Mouse (Mus musculus) lung, embryonic 14.5 days (tissue): Measurements from ENCODE around the gene Arhgef12. TPM values are rescaled to one million over a fixed set of nuclear protein-coding genes. Genes with fewer than 3 reads are reported as not detected.
A peak's percentile ranks its signal among the peaks of the same experiment; 100 is the strongest.
"Not testable (repeated sequence)": the region's sequence is repeated elsewhere in the genome, so short reads cannot be mapped to it uniquely, and the experiment has no call there.

Experiments
- ATAC-seq: fragments of 200-750 bp; cut with Nextera tagmentation; 2 replicates; pipeline ENCODE4 v1.8.0; 2017; ENCODE audit warnings: mild to moderate bottlenecking, moderate TSS enrichment, moderate library complexity; ENCODE audit not compliant: insufficient read depth
- DNase-seq: peaks from one replicate; pipeline ENCODE4 v3.0.0-alpha.2; 2015
- H3K27ac ChIP-seq: fragments of 300-500 bp; sonication (generic); 2 replicates; pipeline ENCODE4 v1.5.1; 2014; ENCODE audit warnings: low read depth, mild to moderate bottlenecking, moderate library complexity
- H3K27me3 ChIP-seq: fragments of 300-500 bp; sonication (generic); 2 replicates; pipeline ENCODE4 v1.6.1; 2014; ENCODE audit warnings: low read length, control low read depth; ENCODE audit not compliant: insufficient read depth
- H3K36me3 ChIP-seq: fragments of 300-500 bp; sonication (generic); 2 replicates; pipeline ENCODE4 v1.6.1; 2014; ENCODE audit warnings: control low read depth; ENCODE audit not compliant: insufficient read depth
- H3K4me1 ChIP-seq: fragments of 300-500 bp; sonication (generic); 2 replicates; pipeline ENCODE4 v1.6.1; 2014; ENCODE audit warnings: antibody characterized with exemption, control low read depth; ENCODE audit not compliant: insufficient read depth
- H3K4me2 ChIP-seq: fragments of 300-500 bp; sonication (generic); 2 replicates; pipeline ENCODE4 v1.6.1; 2014; ENCODE audit warnings: mild to moderate bottlenecking
- H3K4me3 ChIP-seq: fragments of 300-500 bp; sonication (generic); 2 replicates; pipeline ENCODE4 v1.5.1; 2014; ENCODE audit warnings: low read depth, low read length
- H3K9ac ChIP-seq: fragments of 300-500 bp; sonication (generic); 2 replicates; pipeline ENCODE4 v1.6.1; 2014
- H3K9me3 ChIP-seq: fragments of 300-500 bp; sonication (generic); 2 replicates; pipeline ENCODE4 v1.6.1; 2016; ENCODE audit warnings: low read depth, low read length, control low read depth
- CTCF ChIP-seq: IDR thresholded peaks from 2 replicates; pipeline ENCODE4 v1.5.1; 2016; ENCODE audit warnings: antibody characterized with exemption, low read depth
- WGBS: fragments of 180-500 bp; shearing (Covaris S2); extraction: QIAGEN DNeasy Blood & Tissue Kit; methylation state at CpG from one replicate; pipeline ENCODE4 v1.1.7; 2014; 5-methylcytosine and 5-hydroxymethylcytosine counted together
- polyA plus RNA-seq: library from polyadenylated mRNA; unstranded; fragments of >200 nt; fragmentation: Nextera tagmentation; extraction: Ambion mirVana; gene quantifications from 2 replicates; pipeline ENCODE4 v1.2.1, GENCODE M21; 2014

Arhgef12 gene
- polyA plus RNA-seq, 1 experiment from 2014 or later = 24.7 TPM

DNA sequence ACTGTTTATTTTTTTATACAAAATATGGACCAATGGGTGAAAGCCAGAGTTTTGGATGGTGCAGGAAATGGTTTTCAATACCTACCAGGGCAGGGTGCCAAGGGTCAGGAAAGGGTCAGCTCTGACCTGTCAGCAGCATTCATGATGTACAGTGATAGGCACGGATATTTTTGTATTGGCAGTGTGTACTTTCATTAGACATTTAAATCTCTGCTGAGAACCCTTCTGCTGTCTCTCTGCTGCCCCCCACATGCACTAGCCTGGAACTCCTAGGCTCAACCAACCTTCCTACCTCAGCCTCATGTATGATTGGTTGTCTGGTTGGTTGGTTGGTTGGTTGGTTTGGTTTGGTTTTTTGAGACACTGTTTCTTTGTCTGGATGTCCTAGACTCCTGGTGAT is 15.3 kb upstream of the Arhgef12 start:
- Histone ChIP-seq H3K9me3 (no peaks in the 10 kb centered on the region), H3K4me3 (no peak overlapping the region), H3K9ac (no peak overlapping the region), H3K4me1 (no peaks in the 10 kb centered on the region), H3K36me3 (no peaks in the 10 kb centered on the region), H3K4me2 (no peak overlapping the region), H3K27me3 (no peaks in the 10 kb centered on the region), H3K27ac (no peak overlapping the region)
- ATAC-seq (no peak), DNase-seq (no peak)
- peak; percentile 40 for TF ChIP-seq CTCF
- 25% methylated on average over 1 of the region's 1 CpGs for WGBS

- not testable (repeated sequence) for H3K27me3 ChIP-seq, H3K36me3 ChIP-seq, H3K4me2 ChIP-seq, H3K27ac ChIP-seq, H3K9me3 ChIP-seq, H3K4me1 ChIP-seq, ATAC-seq, DNase-seq, H3K4me3 ChIP-seq, H3K9ac ChIP-seq
- 87% methylated on average over 2 of the region's 2 CpGs for WGBS
Observed at GRCm38 (mm10) chr9:43121948-43122347, 14.9 kb upstream of the Arhgef12 start.

DNA sequence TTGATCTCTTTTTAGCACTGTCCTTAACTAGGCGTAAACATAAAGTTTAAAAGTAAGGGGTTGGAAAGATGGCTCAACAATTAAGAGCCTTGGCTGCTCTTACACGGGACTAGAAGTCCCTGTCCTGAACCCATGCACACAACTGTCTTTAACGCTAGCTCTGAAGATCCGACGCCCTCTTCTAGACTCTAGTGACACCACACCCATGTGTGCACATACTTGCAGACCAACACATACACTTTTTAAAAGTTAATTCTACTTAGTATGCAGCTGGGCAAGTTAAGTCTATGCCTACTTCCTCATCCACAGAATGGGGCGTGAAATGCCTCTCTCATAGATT is 9.9 kb upstream of the Arhgef12 start:
- H3K4me2 ChIP-seq = peak overlapping the region; percentile 89
- TF ChIP-seq CTCF = no peak
- H3K4me1 ChIP-seq = peaks cover 5% of the 10 kb centered on the region
- no peak overlapping the region for H3K4me3 ChIP-seq
- no peak overlapping the region for H3K9ac ChIP-seq
- no peak overlapping the region for H3K27ac ChIP-seq
- H3K9me3 ChIP-seq = no peaks in the 10 kb centered on the region
- 76% methylated on average over 6 of the region's 6 CpGs for WGBS
- ATAC-seq (no peak), DNase-seq (no peak)
- no peaks in the 10 kb centered on the region for H3K36me3 ChIP-seq
- H3K27me3 ChIP-seq = no peaks in the 10 kb centered on the region

DNA sequence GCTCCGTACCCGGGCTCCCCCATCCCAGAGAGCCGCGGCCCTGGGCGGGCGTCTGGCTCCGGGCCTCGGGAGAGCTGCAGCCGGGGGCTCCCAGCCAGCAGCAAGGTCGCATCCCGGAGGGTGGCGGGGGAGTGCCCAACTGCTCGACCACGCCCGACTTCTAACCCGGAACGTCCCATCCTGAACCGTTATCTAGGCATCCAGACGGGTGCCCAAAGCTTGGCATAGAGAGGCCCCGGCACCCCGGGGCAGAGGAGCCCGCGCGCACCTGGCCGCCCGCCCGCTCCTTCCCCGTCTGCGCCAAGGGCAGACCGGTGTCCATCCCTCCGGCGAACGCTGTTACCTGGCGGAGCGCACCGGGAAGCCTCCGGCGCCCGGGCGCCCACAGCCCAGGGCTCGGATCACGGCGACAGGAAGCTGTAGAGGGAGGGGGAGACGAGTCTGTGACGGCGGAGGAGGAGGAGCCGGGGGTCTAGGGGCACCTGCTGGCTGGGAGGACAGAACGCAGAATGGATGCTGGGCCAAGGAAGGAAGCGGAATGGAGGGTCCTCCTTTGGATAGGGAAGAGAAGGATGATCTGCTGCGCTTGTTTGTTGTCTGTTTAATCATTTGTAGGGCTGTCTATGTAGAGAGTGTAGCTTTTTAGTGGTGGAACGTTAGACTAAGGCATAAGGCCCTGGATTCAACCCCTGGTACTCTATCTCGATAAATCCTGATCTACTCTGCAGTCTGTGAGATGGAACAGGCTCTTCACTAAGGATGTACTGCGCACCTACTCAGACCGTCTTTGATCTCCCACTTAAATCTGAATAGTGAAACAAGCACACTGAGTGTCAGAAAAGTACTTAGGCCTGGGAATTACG is 9.3 kb upstream of the Arhgef12 start, which contains the start of gene Tmem136:
Tmem136 (minus strand) TSS at position 437 of the 863 bp plus-strand sequence.
- no peaks in the 10 kb centered on the region for H3K36me3 ChIP-seq
- H3K4me1 ChIP-seq = peaks cover 5% of the 10 kb centered on the region
- H3K4me2 ChIP-seq = peak within 1 kb of the TSS; percentile 89
- peak within 1 kb of the TSS; percentile 69 for H3K9ac ChIP-seq
- DNase-seq (peak; percentile 74), ATAC-seq (peak; percentile 90)
- WGBS = 3% methylated on average over 55 of the region's 55 CpGs
- no peaks in the 10 kb centered on the region for H3K27me3 ChIP-seq
- no peaks in the 10 kb centered on the region for H3K9me3 ChIP-seq
- H3K4me3 ChIP-seq = peak within 1 kb of the TSS; percentile 73
- no peak for TF ChIP-seq CTCF
- no peak within 1 kb of the TSS for H3K27ac ChIP-seq

DNA sequence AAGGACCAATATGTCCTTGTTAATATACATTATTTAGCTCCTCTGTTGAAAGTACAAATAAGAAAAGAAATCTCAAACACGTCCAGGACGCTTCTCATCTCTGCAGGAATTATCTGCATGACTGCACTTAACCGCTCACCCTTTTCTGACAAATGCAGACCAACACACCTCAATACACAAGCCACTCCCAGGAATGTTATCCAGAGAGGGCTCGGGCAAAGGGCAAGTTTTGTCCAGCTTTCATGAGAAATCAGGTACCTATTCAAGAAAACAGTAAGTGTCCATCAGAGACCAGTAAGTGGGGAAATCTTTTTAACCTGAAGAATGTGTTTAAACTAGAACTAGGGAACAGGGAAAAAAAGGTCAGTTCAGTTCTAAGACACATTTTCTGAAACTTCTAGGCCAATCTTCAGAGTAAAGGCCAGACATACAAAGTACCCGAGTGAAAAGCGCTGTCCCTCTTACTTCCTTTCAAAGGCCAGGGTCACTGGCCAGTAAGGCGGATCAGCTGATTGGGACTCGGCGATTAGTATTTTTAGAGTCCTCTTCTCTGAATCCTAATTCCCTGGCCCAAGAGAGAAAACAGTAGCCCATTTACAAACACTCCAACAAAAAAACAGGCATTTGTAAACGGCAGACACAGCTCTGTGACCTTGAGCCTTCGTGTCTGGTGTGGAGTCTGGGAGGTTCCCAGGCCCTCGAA is 8.5 kb upstream of the Arhgef12 start:
- Histone ChIP-seq H3K4me2 (peak overlapping the region; percentile 89), H3K36me3 (0 out of 2 replicates have a peak, but pooled peaks cover under 1% of the 10 kb centered on the region), H3K27me3 (no peaks in the 10 kb centered on the region), H3K4me3 (peak overlapping the region; percentile 73), H3K9ac (peak overlapping the region; percentile 69), H3K9me3 (no peaks in the 10 kb centered on the region), H3K27ac (no peak overlapping the region), H3K4me1 (peaks cover 5% of the 10 kb centered on the region)
- WGBS = 30% methylated on average over 12 of the region's 12 CpGs
- DNase-seq = no peak
- no peak for ATAC-seq
- no peak for TF ChIP-seq CTCF

DNA sequence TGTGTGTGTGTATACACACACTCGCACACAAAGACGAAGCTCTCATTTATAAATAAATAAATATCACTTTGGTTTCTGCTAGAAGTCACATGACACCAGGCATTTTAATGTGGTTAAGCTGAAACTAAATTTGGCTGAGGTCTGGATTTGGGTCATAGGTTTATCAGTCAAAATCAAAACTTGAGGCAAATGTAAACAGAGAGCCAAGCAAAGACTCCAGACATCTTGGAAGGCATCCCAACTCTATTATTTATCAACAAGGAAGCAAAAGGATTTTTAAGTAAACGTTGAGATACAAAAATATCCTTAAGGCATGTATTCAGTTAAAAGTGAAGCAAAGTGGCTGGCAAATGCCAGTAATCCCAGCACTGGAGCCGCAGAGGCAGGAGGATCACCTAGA is 7.8 kb upstream of the Arhgef12 start:
- TF ChIP-seq CTCF = no peak
- no peak overlapping the region for H3K4me2 ChIP-seq
- H3K27me3 ChIP-seq = no peaks in the 10 kb centered on the region
- no peak overlapping the region for H3K9ac ChIP-seq
- H3K9me3 ChIP-seq = no peaks in the 10 kb centered on the region
- no peak overlapping the region for H3K27ac ChIP-seq
- H3K4me1 ChIP-seq = peaks cover 5% of the 10 kb centered on the region
- ATAC-seq (no peak), DNase-seq (peak; percentile 81)
- no peak overlapping the region for H3K4me3 ChIP-seq
- H3K36me3 ChIP-seq = 0 out of 2 replicates have a peak, but pooled peaks cover 2% of the 10 kb centered on the region
- 58% methylated on average over 4 of the region's 4 CpGs for WGBS
